Mouse (Mus musculus): ENCODE results near the gene Ddi2. TPM values are rescaled to one million over a fixed set of nuclear protein-coding genes. Genes with fewer than 3 reads are reported as not detected.

Ddi2 gene
- polyA plus RNA-seq, 1 experiment, result 12.8 TPM

- no peak overlapping the region for H3ac ChIP-seq (ENCODE audit: control insufficient read depth, insufficient read length, low read depth)
Observed at GRCm38 (mm10) chr4:141658846-141659484, 64.3 kb downstream of the Ddi2 start.

GRCm38 (mm10) chr4:141656932-141657331 is 66.3 kb downstream of the Ddi2 start:
- Histone ChIP-seq H3ac (ENCODE audit: control insufficient read depth, insufficient read length, low read depth) (no peak overlapping the region), H3K79me3 (ENCODE audit: low read depth) (no peaks in the 10 kb centered on the region), H3K27me3 (ENCODE audit: control insufficient read depth, insufficient read depth, insufficient read length) (no peaks in the 10 kb centered on the region), H3K79me2 (ENCODE audit: control insufficient read depth, insufficient read depth) (no peaks in the 10 kb centered on the region), H3K4me3 (ENCODE audit: insufficient read depth, poor library complexity, severe bottlenecking) (no peak overlapping the region), H3K36me3 (ENCODE audit: control insufficient read depth, insufficient read depth) (no peaks in the 10 kb centered on the region)
- no peak for TF ChIP-seq USF1 (IDR thresholded peaks at IDR 0.05; ENCODE audit: low read depth)
- no peak for TF ChIP-seq CEBPB (IDR thresholded peaks at IDR 0.05; ENCODE audit: low read depth)
- TF ChIP-seq MYOD1 (IDR thresholded peaks at IDR 0.05; ENCODE audit: control insufficient read depth, insufficient read length, low read depth), result no peak
- TF ChIP-seq FOSL1 (IDR thresholded peaks at IDR 0.05; ENCODE audit: insufficient read depth, low read length, poor library complexity, severe bottlenecking), result no peak
- no peak for TF ChIP-seq MAX (IDR thresholded peaks at IDR 0.05)
- no peak for TF ChIP-seq MYOG (IDR thresholded peaks at IDR 0.05; ENCODE audit: control insufficient read depth, extremely low read depth, insufficient read length)
- TF ChIP-seq CTCF (IDR thresholded peaks at IDR 0.05; ENCODE audit: control insufficient read depth, insufficient read depth, insufficient read length), result no peak

More at GRCm38 (mm10) chr4:141658846-141659484, 64.3 kb downstream of the Ddi2 start:
- peaks cover 7% of the 10 kb centered on the region for H3K79me3 ChIP-seq (ENCODE audit: low read depth)
- H3K36me3 ChIP-seq (ENCODE audit: control insufficient read depth, insufficient read depth), result no peaks in the 10 kb centered on the region
- TF ChIP-seq CTCF (IDR thresholded peaks at IDR 0.05; ENCODE audit: control insufficient read depth, insufficient read depth, insufficient read length), result no peak
- TF ChIP-seq MAX (IDR thresholded peaks at IDR 0.05), result no peak
- no peak for TF ChIP-seq FOSL1 (IDR thresholded peaks at IDR 0.05; ENCODE audit: insufficient read depth, low read length, poor library complexity, severe bottlenecking)
- no peak for TF ChIP-seq USF1 (IDR thresholded peaks at IDR 0.05; ENCODE audit: low read depth)
- TF ChIP-seq MYOG (IDR thresholded peaks at IDR 0.05; ENCODE audit: control insufficient read depth, extremely low read depth, insufficient read length), result no peak
- no peak for TF ChIP-seq CEBPB (IDR thresholded peaks at IDR 0.05; ENCODE audit: low read depth)
- no peak for TF ChIP-seq MYOD1 (IDR thresholded peaks at IDR 0.05; ENCODE audit: control insufficient read depth, insufficient read length, low read depth)
- no peak overlapping the region for H3K4me3 ChIP-seq (ENCODE audit: insufficient read depth, poor library complexity, severe bottlenecking)
- H3K79me2 ChIP-seq (ENCODE audit: control insufficient read depth, insufficient read depth), result peaks cover 14% of the 10 kb centered on the region
- H3K27me3 ChIP-seq (ENCODE audit: control insufficient read depth, insufficient read depth, insufficient read length), result no peaks in the 10 kb centered on the region

- TF ChIP-seq MAX (IDR thresholded peaks at IDR 0.05), result no peak
- Histone ChIP-seq H3K36me3 (ENCODE audit: control insufficient read depth, insufficient read depth) (no peaks in the 10 kb centered on the region), H3K27me3 (ENCODE audit: control insufficient read depth, insufficient read depth, insufficient read length) (no peaks in the 10 kb centered on the region), H3K4me3 (ENCODE audit: insufficient read depth, poor library complexity, severe bottlenecking) (no peak overlapping the region), H3K79me3 (ENCODE audit: low read depth) (no peaks in the 10 kb centered on the region), H3K79me2 (ENCODE audit: control insufficient read depth, insufficient read depth) (no peaks in the 10 kb centered on the region), H3ac (ENCODE audit: control insufficient read depth, insufficient read length, low read depth) (no peak overlapping the region)
Observed at GRCm38 (mm10) chr4:141655908-141656608, 67.2 kb downstream of the Ddi2 start.

- H3K27me3 ChIP-seq (ENCODE audit: control insufficient read depth, insufficient read depth, insufficient read length), result no peaks in the 10 kb centered on the region
- no peak overlapping the region for H3ac ChIP-seq (ENCODE audit: control insufficient read depth, insufficient read length, low read depth)
- H3K79me2 ChIP-seq (ENCODE audit: control insufficient read depth, insufficient read depth), result peaks cover 3% of the 10 kb centered on the region
- no peaks in the 10 kb centered on the region for H3K79me3 ChIP-seq (ENCODE audit: low read depth)
- TF ChIP-seq CEBPB (IDR thresholded peaks at IDR 0.05; ENCODE audit: low read depth), result no peak
- no peak for TF ChIP-seq MYOD1 (IDR thresholded peaks at IDR 0.05; ENCODE audit: control insufficient read depth, insufficient read length, low read depth)
- TF ChIP-seq FOSL1 (IDR thresholded peaks at IDR 0.05; ENCODE audit: insufficient read depth, low read length, poor library complexity, severe bottlenecking), result no peak
- TF ChIP-seq CTCF (IDR thresholded peaks at IDR 0.05; ENCODE audit: control insufficient read depth, insufficient read depth, insufficient read length), result no peak
- TF ChIP-seq MAX (IDR thresholded peaks at IDR 0.05), result no peak
- peaks cover 5% of the 10 kb centered on the region for H3K36me3 ChIP-seq (ENCODE audit: control insufficient read depth, insufficient read depth)
- no peak overlapping the region for H3K4me3 ChIP-seq (ENCODE audit: insufficient read depth, poor library complexity, severe bottlenecking)
Observed at GRCm38 (mm10) chr4:141654509-141654908, 68.7 kb downstream of the Ddi2 start.

GRCm38 (mm10) chr4:141653813-141654212 is 69.4 kb downstream of the Ddi2 start:
- Histone ChIP-seq H3K4me3 (ENCODE audit: insufficient read depth, poor library complexity, severe bottlenecking) (no peak overlapping the region), H3K36me3 (ENCODE audit: control insufficient read depth, insufficient read depth) (peaks cover 5% of the 10 kb centered on the region), H3K79me3 (ENCODE audit: low read depth) (peaks cover 2% of the 10 kb centered on the region), H3ac (ENCODE audit: control insufficient read depth, insufficient read length, low read depth) (no peak overlapping the region), H3K79me2 (ENCODE audit: control insufficient read depth, insufficient read depth) (peaks cover 8% of the 10 kb centered on the region), H3K27me3 (ENCODE audit: control insufficient read depth, insufficient read depth, insufficient read length) (no peaks in the 10 kb centered on the region)
- TF ChIP-seq MYOG (IDR thresholded peaks at IDR 0.05; ENCODE audit: control insufficient read depth, extremely low read depth, insufficient read length) (no peak), MYOD1 (IDR thresholded peaks at IDR 0.05; ENCODE audit: control insufficient read depth, insufficient read length, low read depth) (no peak), FOSL1 (IDR thresholded peaks at IDR 0.05; ENCODE audit: insufficient read depth, low read length, poor library complexity, severe bottlenecking) (no peak), MAX (IDR thresholded peaks at IDR 0.05) (no peak), CEBPB (IDR thresholded peaks at IDR 0.05; ENCODE audit: low read depth) (no peak), USF1 (IDR thresholded peaks at IDR 0.05; ENCODE audit: low read depth) (no peak), CTCF (IDR thresholded peaks at IDR 0.05; ENCODE audit: control insufficient read depth, insufficient read depth, insufficient read length) (no peak)

- H3K36me3 ChIP-seq (ENCODE audit: control insufficient read depth, insufficient read depth), result peaks cover 5% of the 10 kb centered on the region
- H3ac ChIP-seq (ENCODE audit: control insufficient read depth, insufficient read length, low read depth), result no peak overlapping the region
- TF ChIP-seq FOSL1 (IDR thresholded peaks at IDR 0.05; ENCODE audit: insufficient read depth, low read length, poor library complexity, severe bottlenecking), result no peak
- no peaks in the 10 kb centered on the region for H3K27me3 ChIP-seq (ENCODE audit: control insufficient read depth, insufficient read depth, insufficient read length)
- no peak overlapping the region for H3K4me3 ChIP-seq (ENCODE audit: insufficient read depth, poor library complexity, severe bottlenecking)
- H3K79me3 ChIP-seq (ENCODE audit: low read depth), result peaks cover 4% of the 10 kb centered on the region
- H3K79me2 ChIP-seq (ENCODE audit: control insufficient read depth, insufficient read depth), result peaks cover 8% of the 10 kb centered on the region
Observed at GRCm38 (mm10) chr4:141653044-141653443, 70.2 kb downstream of the Ddi2 start.

Measured in C2C12 (cell line).